Mouse (Mus musculus) stomach, postnatal 0 days (tissue): ENCODE data around the gene Nlgn1. TPM values are rescaled to one million over a fixed set of nuclear protein-coding genes. Genes with fewer than 3 reads are reported as not detected.

Experiments
- ATAC-seq: fragments of 200-750 bp; cut with Nextera tagmentation; 2 replicates; pipeline ENCODE4 v1.8.0; 2017; ENCODE audit not compliant: low FRiP score, low TSS enrichment
- DNase-seq: peaks from one replicate; pipeline ENCODE4 v3.0.0-alpha.2; 2016; ENCODE audit warnings: low spot score
- H3K27ac ChIP-seq: fragments of 300-500 bp; sonication (generic); replicated peaks from 2 replicates; pipeline ENCODE4 v1.5.1; 2014; ENCODE audit warnings: mild to moderate bottlenecking, control low read depth
- H3K27me3 ChIP-seq: fragments of 300-500 bp; sonication (generic); 2 replicates; pipeline ENCODE4 v1.6.1; 2014; ENCODE audit warnings: low read length; ENCODE audit not compliant: control insufficient read depth, insufficient read depth
- H3K36me3 ChIP-seq: fragments of 300-500 bp; sonication (generic); 2 replicates; pipeline ENCODE4 v1.6.1; 2014; ENCODE audit warnings: low read length, mixed read lengths; ENCODE audit not compliant: control insufficient read depth, insufficient read depth
- H3K4me1 ChIP-seq: fragments of 300-500 bp; sonication (generic); replicated peaks from 2 replicates; pipeline ENCODE4 v1.6.1; 2014; ENCODE audit warnings: antibody characterized with exemption; ENCODE audit not compliant: control insufficient read depth, insufficient read depth
- H3K4me2 ChIP-seq: fragments of 300-500 bp; sonication (generic); replicated peaks from 2 replicates; pipeline ENCODE4 v1.6.1; 2014; ENCODE audit warnings: low read depth, mild to moderate bottlenecking, control low read depth, moderate library complexity
- H3K4me3 ChIP-seq: fragments of 300-500 bp; sonication (generic); 2 replicates; pipeline ENCODE4 v1.5.1; 2014; ENCODE audit warnings: low read depth, low read length, control low read depth
- H3K9ac ChIP-seq: fragments of 300-500 bp; sonication (generic); 2 replicates; pipeline ENCODE4 v1.6.1; 2014; ENCODE audit warnings: mild to moderate bottlenecking, low read length, control low read depth, mixed read lengths
- H3K9me3 ChIP-seq: fragments of 300-500 bp; sonication (generic); 2 replicates; pipeline ENCODE4 v1.6.1; 2016; ENCODE audit warnings: low read length; ENCODE audit not compliant: control insufficient read depth
- CTCF ChIP-seq: IDR thresholded peaks from 2 replicates; pipeline ENCODE4 v1.5.1; 2016; ENCODE audit warnings: antibody characterized with exemption, low read depth, mild to moderate bottlenecking, moderate library complexity
- EP300 ChIP-seq: optimal IDR thresholded peaks from 2 replicates; pipeline ENCODE3; 2016; ENCODE audit warnings: antibody characterized with exemption
- WGBS: fragments of 180-500 bp; shearing (Covaris S2); extraction: QIAGEN DNeasy Blood & Tissue Kit; methylation state at CpG from one replicate; pipeline ENCODE4 v1.1.7; 2014; 5-methylcytosine and 5-hydroxymethylcytosine counted together
- polyA plus RNA-seq: library from polyadenylated mRNA; unstranded; fragments of >200 nt; fragmentation: Nextera tagmentation; extraction: Ambion mirVana; gene quantifications from 2 replicates; pipeline ENCODE4 v1.2.1, GENCODE M21; 2015

Nlgn1 gene
- polyA plus RNA-seq, 1 experiment from 2014 or later, result 0.41 TPM

DNA sequence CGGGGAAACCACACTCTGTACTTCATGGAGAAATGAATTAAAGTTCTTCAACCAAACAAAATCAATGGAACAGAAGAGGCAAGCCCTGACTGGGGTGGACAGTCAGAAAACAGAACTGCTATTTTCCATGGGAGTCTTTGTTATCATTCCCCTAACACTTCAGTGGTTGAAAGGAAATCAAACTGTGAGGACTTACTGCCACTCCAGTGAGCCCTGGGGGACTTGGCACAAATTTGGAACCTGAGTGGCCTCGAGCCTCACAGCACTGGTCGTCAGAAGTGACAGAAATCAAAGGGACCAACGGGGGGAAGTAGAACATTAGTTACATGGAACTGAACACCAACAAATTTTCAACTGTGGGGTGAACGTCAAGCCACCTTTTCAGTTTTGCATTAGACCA, 34.4 kb downstream of the Nlgn1 start:
- DNase-seq (no peak), ATAC-seq (no peak)
- H3K4me1 ChIP-seq, result no peaks in the 10 kb centered on the region
- H3K9ac ChIP-seq, result no peak overlapping the region
- no peak overlapping the region for H3K4me2 ChIP-seq
- 71% methylated on average over 5 of the region's 5 CpGs for WGBS
- H3K36me3 ChIP-seq, result no peaks in the 10 kb centered on the region
- no peaks in the 10 kb centered on the region for H3K27me3 ChIP-seq
- H3K27ac ChIP-seq, result no peak overlapping the region
- H3K9me3 ChIP-seq, result no peaks in the 10 kb centered on the region
- H3K4me3 ChIP-seq, result no peak overlapping the region
- TF ChIP-seq CTCF (no peak), EP300 (no peak)

DNA sequence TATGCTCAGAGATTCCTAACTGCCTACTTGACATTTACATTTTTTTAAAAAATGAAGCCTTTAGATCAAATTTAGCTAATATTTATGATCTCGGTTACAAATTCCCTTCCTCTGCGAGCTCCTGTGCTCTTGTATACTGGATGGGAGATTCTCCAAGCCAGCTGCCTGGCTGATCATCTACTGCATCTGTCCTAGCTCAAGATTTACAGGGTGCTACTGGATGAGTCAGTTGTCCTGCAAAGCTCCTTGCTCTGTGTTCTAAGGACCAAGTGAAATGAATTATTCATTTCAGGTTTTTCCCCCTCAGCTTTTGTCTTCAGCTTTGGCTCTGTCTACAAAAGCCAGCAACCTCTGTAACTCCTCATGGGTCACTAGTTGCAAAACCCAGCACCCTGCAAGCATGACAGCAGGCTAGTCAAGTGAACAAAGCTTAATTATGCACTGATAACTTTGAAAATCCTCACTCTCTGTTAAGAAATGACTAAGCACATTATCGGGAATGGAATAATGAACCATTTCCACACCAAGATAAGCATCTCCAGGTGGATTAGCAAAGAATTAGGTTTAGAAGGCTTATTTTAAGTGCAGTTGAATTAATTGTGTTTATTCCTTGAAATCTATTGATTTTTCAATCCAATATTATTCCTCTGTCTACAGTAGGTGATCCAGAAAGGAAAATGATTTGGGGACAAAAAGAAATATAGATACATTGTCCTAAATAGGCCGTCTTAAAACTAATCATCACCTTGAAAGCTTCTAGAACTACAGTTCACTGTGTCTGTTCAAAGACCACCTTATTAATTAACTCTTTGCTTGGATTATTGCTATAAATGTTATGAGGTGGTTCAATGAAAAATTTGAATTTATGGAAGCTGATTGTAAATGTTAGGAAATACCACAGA, 61.1 kb downstream of the Nlgn1 start:
- H3K36me3 ChIP-seq, result no peaks in the 10 kb centered on the region
- no peaks in the 10 kb centered on the region for H3K27me3 ChIP-seq
- H3K4me1 ChIP-seq, result no peaks in the 10 kb centered on the region
- no peak overlapping the region for H3K4me2 ChIP-seq
- TF ChIP-seq CTCF (no peak), EP300 (no peak)
- H3K27ac ChIP-seq, result no peak overlapping the region
- no peak for ATAC-seq
- no peak for DNase-seq
- no peak overlapping the region for H3K4me3 ChIP-seq
- WGBS, result 54% methylated on average over 4 of the region's 4 CpGs
- H3K9ac ChIP-seq, result no peak overlapping the region
- no peaks in the 10 kb centered on the region for H3K9me3 ChIP-seq

DNA sequence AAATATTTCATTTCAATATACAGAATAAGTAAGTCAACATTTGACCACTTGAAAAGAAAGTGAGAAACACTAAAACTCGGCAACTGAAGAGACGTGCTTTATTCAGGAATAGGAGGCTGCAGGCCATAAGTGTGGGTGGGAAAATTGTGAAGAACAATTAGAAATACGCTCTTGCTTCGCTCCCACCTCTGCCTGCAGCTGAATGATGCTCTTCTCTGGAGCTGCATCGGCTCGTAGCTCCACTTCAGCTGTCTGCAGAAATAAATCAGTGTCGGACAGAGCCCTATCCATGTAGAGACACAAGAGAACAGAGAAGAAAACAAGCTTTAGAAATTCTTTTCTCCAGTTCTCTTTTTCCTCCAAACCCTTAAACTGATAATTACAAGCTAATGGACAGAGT, 85.7 kb downstream of the Nlgn1 start:
- ATAC-seq (no peak), DNase-seq (no peak)
- H3K36me3 ChIP-seq, result no peaks in the 10 kb centered on the region
- no peak overlapping the region for H3K9ac ChIP-seq
- H3K4me2 ChIP-seq, result no peak overlapping the region
- 76% methylated on average over 7 of the region's 7 CpGs for WGBS
- no peaks in the 10 kb centered on the region for H3K27me3 ChIP-seq
- no peak for TF ChIP-seq CTCF
- no peak for TF ChIP-seq EP300
- no peak overlapping the region for H3K4me3 ChIP-seq
- no peaks in the 10 kb centered on the region for H3K9me3 ChIP-seq
- H3K27ac ChIP-seq, result no peak overlapping the region
- H3K4me1 ChIP-seq, result no peaks in the 10 kb centered on the region

DNA sequence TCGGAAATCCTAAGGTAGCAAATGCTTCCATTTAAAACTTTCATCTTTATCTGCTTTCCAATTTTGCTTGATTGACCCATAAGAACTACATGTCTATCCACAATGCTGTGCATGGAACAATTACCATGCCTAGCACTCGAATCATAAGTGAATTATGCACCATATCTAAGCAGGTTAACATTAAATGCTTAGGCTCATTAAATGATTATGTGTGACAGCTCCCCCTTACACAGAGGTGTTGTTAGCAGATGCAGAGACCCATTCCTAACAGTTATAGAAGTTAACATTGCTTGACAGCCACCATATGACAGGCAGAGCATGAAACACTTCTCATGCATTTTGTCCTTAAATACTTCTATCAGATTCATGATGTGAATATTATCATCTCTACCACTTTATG, 89.0 kb downstream of the Nlgn1 start:
- ATAC-seq (no peak), DNase-seq (no peak)
- Histone ChIP-seq H3K9me3 (no peaks in the 10 kb centered on the region), H3K27me3 (no peaks in the 10 kb centered on the region), H3K4me3 (no peak overlapping the region), H3K4me2 (no peak overlapping the region), H3K9ac (no peak overlapping the region), H3K36me3 (no peaks in the 10 kb centered on the region), H3K4me1 (no peaks in the 10 kb centered on the region), H3K27ac (no peak overlapping the region)
- TF ChIP-seq CTCF (no peak), EP300 (no peak)
- WGBS, result 69% methylated on average over 2 of the region's 2 CpGs

DNA sequence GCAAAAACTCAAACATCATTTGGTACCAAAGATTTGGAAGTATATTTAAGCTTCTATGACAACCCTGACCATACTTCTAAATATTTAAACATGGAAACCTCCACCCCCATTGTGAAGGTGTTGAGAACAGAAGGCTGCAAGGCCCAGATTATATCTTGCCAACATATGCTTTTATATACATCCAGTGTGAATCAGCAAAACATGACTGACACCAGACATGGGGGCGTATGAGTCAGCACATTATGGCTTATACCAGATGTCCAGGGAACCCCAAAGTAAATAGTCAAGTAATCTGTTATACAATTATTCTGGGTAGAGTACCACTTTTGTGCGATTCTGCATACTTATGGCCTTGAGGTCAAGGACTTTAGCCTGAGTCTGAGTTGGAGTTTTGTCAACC, 102.3 kb downstream of the Nlgn1 start:
- H3K4me1 ChIP-seq, result no peaks in the 10 kb centered on the region
- TF ChIP-seq EP300 (no peak), CTCF (no peak)
- no peaks in the 10 kb centered on the region for H3K27me3 ChIP-seq
- H3K4me3 ChIP-seq, result no peak overlapping the region
- no peak overlapping the region for H3K27ac ChIP-seq
- no peak for ATAC-seq
- no peaks in the 10 kb centered on the region for H3K9me3 ChIP-seq
- no peak for DNase-seq
- H3K9ac ChIP-seq, result no peak overlapping the region
- no peak overlapping the region for H3K4me2 ChIP-seq
- 63% methylated on average over 2 of the region's 2 CpGs for WGBS
- no peaks in the 10 kb centered on the region for H3K36me3 ChIP-seq

DNA sequence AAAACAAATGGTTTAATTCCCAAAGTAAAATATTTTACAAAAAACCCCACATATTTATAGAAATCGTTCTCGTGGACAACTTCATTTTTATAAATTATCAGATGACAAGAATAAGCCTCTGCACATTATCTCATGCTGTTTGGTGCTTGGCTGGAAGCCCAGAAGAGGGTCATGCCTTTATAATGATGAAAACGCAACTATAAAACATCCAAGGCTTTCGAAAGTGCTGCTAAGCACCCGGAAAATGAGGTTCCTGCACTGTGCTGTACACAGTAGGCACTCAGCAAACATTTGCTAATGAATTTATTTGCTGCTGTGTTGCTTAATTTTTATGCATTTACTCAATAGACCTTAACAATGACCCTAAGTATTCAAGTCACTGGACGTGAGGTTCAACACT, 103.4 kb downstream of the Nlgn1 start:
- H3K27ac ChIP-seq, result no peak overlapping the region
- TF ChIP-seq CTCF, result no peak
- TF ChIP-seq EP300, result no peak
- no peak overlapping the region for H3K4me2 ChIP-seq
- no peak overlapping the region for H3K9ac ChIP-seq
- H3K4me1 ChIP-seq, result no peaks in the 10 kb centered on the region
- no peak for ATAC-seq
- 18% methylated on average over 6 of the region's 6 CpGs for whole genome bisulfite sequencing
- H3K36me3 ChIP-seq, result no peaks in the 10 kb centered on the region
- H3K4me3 ChIP-seq, result no peak overlapping the region
- H3K27me3 ChIP-seq, result no peaks in the 10 kb centered on the region
- no peak for DNase-seq
- no peaks in the 10 kb centered on the region for H3K9me3 ChIP-seq
